Mouse (Mus musculus) erythroblast, embryonic 14.5 days (primary cell): Measurements from ENCODE around the gene Rangrf.

ENCODE experiments used
- GATA1 ChIP-seq: IDR thresholded peaks from 2 replicates; pipeline ENCODE4 v1.6.1; 2012; ENCODE audit warnings: low read length, inconsistent platforms, mixed read lengths
- TAL1 ChIP-seq: IDR thresholded peaks from 3 replicates; pipeline ENCODE4 v1.6.1; 2012; ENCODE audit warnings: low read length, inconsistent platforms, mixed read lengths

DNA sequence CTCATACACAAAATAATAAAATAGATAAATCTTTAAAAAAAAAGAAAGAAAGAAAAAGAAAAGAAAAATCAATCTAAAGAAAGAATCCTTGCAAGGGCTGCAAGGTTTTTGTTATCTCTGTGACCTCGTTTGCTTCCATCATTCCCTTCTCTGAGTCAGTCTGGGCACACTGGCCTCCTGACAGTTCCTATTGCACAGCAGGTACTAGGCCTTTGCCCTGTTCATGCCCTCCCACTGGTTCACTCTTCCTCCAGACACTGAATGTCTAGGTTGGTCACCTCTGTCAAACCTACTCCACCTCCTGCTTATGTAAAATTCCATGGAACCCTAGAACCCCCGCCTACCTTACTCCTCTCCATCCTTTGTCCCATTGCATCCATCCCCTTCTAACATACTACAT is 29.7 kb downstream of the Rangrf start:
- TF ChIP-seq GATA1 (no peak), TAL1 (no peak)
